Mouse (Mus musculus): ENCODE measurements at regions not wholly inside any gene's neighbourhood (a gene's known extent, or its start where the extent isn't known, plus 50 kb on each side); places are given as distances from the start of the nearest gene placed in this dataset.

GRCm38 (mm10) chr3:38788751-38789150 is 98.0 kb upstream of the Fat4 start:
- 46% methylated on average over 2 of the region's 2 CpGs for WGBS
- H3K36me3 ChIP-seq (ENCODE audit: control insufficient read depth, insufficient read depth, low read length), result no peaks in the 10 kb centered on the region
- H3K4me3 ChIP-seq (ENCODE audit: low read depth, low read length), result no peak overlapping the region
- no peaks in the 10 kb centered on the region for H3K4me1 ChIP-seq (ENCODE audit: control insufficient read depth, insufficient read depth, low read length)
- no peaks in the 10 kb centered on the region for H3K9me3 ChIP-seq (ENCODE audit: control insufficient read depth, low read length)
- H3K27me3 ChIP-seq (ENCODE audit: control insufficient read depth, insufficient read depth, low read length), result no peaks in the 10 kb centered on the region
- ATAC-seq (ENCODE audit: insufficient read depth, low FRiP score, low TSS enrichment) (no peak), DNase-seq (ENCODE audit: low spot score) (no peak)
- H3K27ac ChIP-seq (ENCODE audit: low read depth, low read length), result no peak overlapping the region
- H3K4me2 ChIP-seq (ENCODE audit: low read depth), result no peak overlapping the region
- no peak overlapping the region for H3K9ac ChIP-seq (ENCODE audit: low read length)

GRCm38 (mm10) chr3:38783711-38784110 is 103.0 kb upstream of the Fat4 start:
- Histone ChIP-seq H3K27ac (ENCODE audit: low read depth, low read length) (no peak overlapping the region), H3K4me3 (ENCODE audit: low read depth, low read length) (no peak overlapping the region), H3K27me3 (ENCODE audit: control insufficient read depth, insufficient read depth, low read length) (no peaks in the 10 kb centered on the region), H3K4me1 (ENCODE audit: control insufficient read depth, insufficient read depth, low read length) (no peaks in the 10 kb centered on the region), H3K36me3 (ENCODE audit: control insufficient read depth, insufficient read depth, low read length) (no peaks in the 10 kb centered on the region), H3K4me2 (ENCODE audit: low read depth) (no peak overlapping the region), H3K9me3 (ENCODE audit: control insufficient read depth, low read length) (no peaks in the 10 kb centered on the region), H3K9ac (ENCODE audit: low read length) (no peak overlapping the region)
- 82% methylated on average over 6 of the region's 6 CpGs for WGBS
- ATAC-seq (ENCODE audit: insufficient read depth, low FRiP score, low TSS enrichment) (no peak), DNase-seq (ENCODE audit: low spot score) (no peak)

- ATAC-seq (ENCODE audit: insufficient read depth, low FRiP score, low TSS enrichment) (no peak), DNase-seq (ENCODE audit: low spot score) (no peak)
- H3K4me1 ChIP-seq (ENCODE audit: control insufficient read depth, insufficient read depth, low read length), result no peaks in the 10 kb centered on the region
- H3K36me3 ChIP-seq (ENCODE audit: control insufficient read depth, insufficient read depth, low read length), result no peaks in the 10 kb centered on the region
- no peaks in the 10 kb centered on the region for H3K27me3 ChIP-seq (ENCODE audit: control insufficient read depth, insufficient read depth, low read length)
- H3K9me3 ChIP-seq (ENCODE audit: control insufficient read depth, low read length), result no peaks in the 10 kb centered on the region
- no peak overlapping the region for H3K9ac ChIP-seq (ENCODE audit: low read length)
- H3K4me3 ChIP-seq (ENCODE audit: low read depth, low read length), result no peak overlapping the region
- no peak overlapping the region for H3K4me2 ChIP-seq (ENCODE audit: low read depth)
- 65% methylated on average over 3 of the region's 3 CpGs for WGBS
- H3K27ac ChIP-seq (ENCODE audit: low read depth, low read length), result no peak overlapping the region
Observed at GRCm38 (mm10) chr3:38783051-38783450, 103.7 kb upstream of the Fat4 start.

GRCm38 (mm10) chr3:38776743-38777366 is 109.9 kb upstream of the Fat4 start:
- DNase-seq (ENCODE audit: low spot score), result peak; percentile 45
- H3K4me2 ChIP-seq (ENCODE audit: low read depth), result no peak overlapping the region
- WGBS, result 60% methylated on average over 4 of the region's 4 CpGs
- 0 out of 2 replicates have a peak overlapping the region, but pooled peaks have one; percentile 39 for H3K27ac ChIP-seq (ENCODE audit: low read depth, low read length)
- H3K27me3 ChIP-seq (ENCODE audit: control insufficient read depth, insufficient read depth, low read length), result no peaks in the 10 kb centered on the region
- H3K4me1 ChIP-seq (ENCODE audit: control insufficient read depth, insufficient read depth, low read length), result no peaks in the 10 kb centered on the region
- no peak overlapping the region for H3K4me3 ChIP-seq (ENCODE audit: low read depth, low read length)
- no peak overlapping the region for H3K9ac ChIP-seq (ENCODE audit: low read length)
- no peaks in the 10 kb centered on the region for H3K36me3 ChIP-seq (ENCODE audit: control insufficient read depth, insufficient read depth, low read length)
- no peak for ATAC-seq (ENCODE audit: insufficient read depth, low FRiP score, low TSS enrichment)
- no peaks in the 10 kb centered on the region for H3K9me3 ChIP-seq (ENCODE audit: control insufficient read depth, low read length)

GRCm38 (mm10) chr3:38754632-38755123 is 132.1 kb upstream of the Fat4 start:
- WGBS, result 41% methylated on average over 5 of the region's 5 CpGs
- DNase-seq (ENCODE audit: low spot score), result peak; percentile 28
- Histone ChIP-seq H3K36me3 (ENCODE audit: control insufficient read depth, insufficient read depth, low read length) (no peaks in the 10 kb centered on the region), H3K27me3 (ENCODE audit: control insufficient read depth, insufficient read depth, low read length) (no peaks in the 10 kb centered on the region), H3K4me1 (ENCODE audit: control insufficient read depth, insufficient read depth, low read length) (peaks cover 8% of the 10 kb centered on the region; the same call in 1 of the 2 replicates), H3K9ac (ENCODE audit: low read length) (no peak overlapping the region), H3K4me2 (ENCODE audit: low read depth) (no peak overlapping the region), H3K9me3 (ENCODE audit: control insufficient read depth, low read length) (no peaks in the 10 kb centered on the region), H3K27ac (ENCODE audit: low read depth, low read length) (peak overlapping the region; percentile 67), H3K4me3 (ENCODE audit: low read depth, low read length) (no peak overlapping the region)
- ATAC-seq (ENCODE audit: insufficient read depth, low FRiP score, low TSS enrichment), result peak; percentile 79

GRCm38 (mm10) chr3:38753446-38754205 is 133.1 kb upstream of the Fat4 start:
- no peak for DNase-seq (ENCODE audit: low spot score)
- Histone ChIP-seq H3K4me1 (ENCODE audit: control insufficient read depth, insufficient read depth, low read length) (peaks cover 8% of the 10 kb centered on the region; the same call in 1 of the 2 replicates), H3K9ac (ENCODE audit: low read length) (no peak overlapping the region), H3K4me2 (ENCODE audit: low read depth) (no peak overlapping the region), H3K27me3 (ENCODE audit: control insufficient read depth, insufficient read depth, low read length) (no peaks in the 10 kb centered on the region), H3K4me3 (ENCODE audit: low read depth, low read length) (no peak overlapping the region), H3K9me3 (ENCODE audit: control insufficient read depth, low read length) (no peaks in the 10 kb centered on the region), H3K27ac (ENCODE audit: low read depth, low read length) (no peak overlapping the region), H3K36me3 (ENCODE audit: control insufficient read depth, insufficient read depth, low read length) (no peaks in the 10 kb centered on the region)
- no peak for ATAC-seq (ENCODE audit: insufficient read depth, low FRiP score, low TSS enrichment)
- 75% methylated on average over 2 of the region's 2 CpGs for WGBS

- Histone ChIP-seq H3K4me1 (ENCODE audit: control insufficient read depth, insufficient read depth, low read length) (no peaks in the 10 kb centered on the region), H3K9ac (ENCODE audit: low read length) (no peak overlapping the region), H3K36me3 (ENCODE audit: control insufficient read depth, insufficient read depth, low read length) (no peaks in the 10 kb centered on the region), H3K4me3 (ENCODE audit: low read depth, low read length) (no peak overlapping the region), H3K9me3 (ENCODE audit: control insufficient read depth, low read length) (no peaks in the 10 kb centered on the region), H3K27me3 (ENCODE audit: control insufficient read depth, insufficient read depth, low read length) (no peaks in the 10 kb centered on the region), H3K4me2 (ENCODE audit: low read depth) (no peak overlapping the region), H3K27ac (ENCODE audit: low read depth, low read length) (no peak overlapping the region)
- 84% methylated on average over 4 of the region's 4 CpGs for WGBS
- ATAC-seq (ENCODE audit: insufficient read depth, low FRiP score, low TSS enrichment) (no peak), DNase-seq (ENCODE audit: low spot score) (no peak)
Observed at GRCm38 (mm10) chr3:38742155-38742554, 144.6 kb upstream of the Fat4 start.

- Histone ChIP-seq H3K4me3 (ENCODE audit: low read depth, low read length) (no peak overlapping the region), H3K27me3 (ENCODE audit: control insufficient read depth, insufficient read depth, low read length) (no peaks in the 10 kb centered on the region), H3K4me1 (ENCODE audit: control insufficient read depth, insufficient read depth, low read length) (no peaks in the 10 kb centered on the region), H3K36me3 (ENCODE audit: control insufficient read depth, insufficient read depth, low read length) (no peaks in the 10 kb centered on the region), H3K9ac (ENCODE audit: low read length) (no peak overlapping the region), H3K27ac (ENCODE audit: low read depth, low read length) (no peak overlapping the region), H3K9me3 (ENCODE audit: control insufficient read depth, low read length) (no peaks in the 10 kb centered on the region), H3K4me2 (ENCODE audit: low read depth) (no peak overlapping the region)
- WGBS, result 85% methylated on average over 1 of the region's 1 CpGs
- ATAC-seq (ENCODE audit: insufficient read depth, low FRiP score, low TSS enrichment) (no peak), DNase-seq (ENCODE audit: low spot score) (no peak)
Observed at GRCm38 (mm10) chr3:38722606-38723005, 164.1 kb upstream of the Fat4 start.

All from neural tube, embryonic 11.5 days (tissue).